Mouse (Mus musculus) left cerebral cortex, postnatal 10 days (tissue): ENCODE data around the gene Gm21188. TPM values are rescaled to one million over a fixed set of nuclear protein-coding genes. Genes with fewer than 3 reads are reported as not detected.
"Not testable (repeated sequence)": the region's sequence is repeated elsewhere in the genome, so short reads cannot be mapped to it uniquely, and the experiment has no call there.

Experiments used
- DNase-seq, 2 experiments: peaks; one replicate each; pipeline ENCODE4 v3.0.0; 2021 to 2022; ENCODE audit warnings: low spot score in 2 of 2, mixed read lengths in 1 of 2; ENCODE audit errors: extremely low spot score in 1 of 2
- intact Hi-C: fragments of 180-260 bp; cut with DNase I; formaldehyde crosslinking; loops from one replicate; pipeline ENCODE4 v1.15.1; 2025
- total RNA-seq, 2 experiments: library from RNA; stranded (reverse); gene quantifications; 2 replicates each; pipeline ENCODE4 v1.2.3; 2021

Gene Gm21188
- not detected for total RNA-seq

- intact Hi-C loops, result not testable (repeated sequence)
Measured at GRCm38 (mm10) chr13:120052085-120052484, at the start of gene Gm21188. Gm21188 (minus strand) TSS chr13:120052194.

DNA sequence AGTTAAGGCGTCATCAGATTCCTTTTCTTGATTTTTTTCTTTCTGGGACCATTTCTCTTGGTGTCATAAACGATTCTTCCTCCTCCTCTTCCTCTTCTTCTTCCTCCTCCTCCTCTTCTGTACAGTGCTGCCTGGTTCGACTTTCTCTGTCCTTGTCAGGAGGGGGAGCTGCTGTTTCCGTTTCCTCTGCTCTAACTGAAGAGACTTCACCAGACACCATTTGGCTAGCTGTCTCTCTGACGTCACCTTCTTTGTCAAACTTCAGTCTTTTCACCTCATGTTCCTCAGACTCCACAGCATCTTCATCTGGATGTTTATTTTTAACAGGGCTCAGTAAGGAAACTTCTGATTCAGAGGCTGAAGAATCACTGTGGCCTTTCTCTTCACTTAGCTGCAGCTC is 47.3 kb upstream of the Gm21188 start:
- DNase-seq, intact Hi-C loops: not testable (repeated sequence)

More at GRCm38 (mm10) chr13:120052085-120052484, at the start of gene Gm21188:
- not testable (repeated sequence) for DNase-seq

DNA sequence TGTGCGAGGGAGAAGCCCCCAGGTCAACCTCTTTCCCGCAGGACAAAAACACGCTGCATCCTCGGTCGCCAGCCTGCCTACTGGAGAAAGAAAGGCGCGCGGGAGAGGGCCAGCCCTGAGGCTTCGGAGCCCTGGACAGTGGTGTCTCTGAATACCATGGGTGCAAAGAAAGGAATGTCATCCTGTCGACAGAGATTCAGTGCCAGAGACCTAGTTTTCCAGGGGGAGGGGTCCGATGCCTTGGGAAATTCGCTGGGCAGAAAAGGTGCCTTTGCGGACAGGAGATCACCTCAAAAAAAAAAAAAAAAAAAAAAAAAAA is 44.9 kb upstream of the Gm21188 start:
- intact Hi-C loops, DNase-seq: not testable (repeated sequence)

- DNase-seq, intact Hi-C loops: not testable (repeated sequence)
Measured at GRCm38 (mm10) chr13:120096241-120096937, 44.4 kb upstream of the Gm21188 start.

- intact Hi-C loops, result not testable (repeated sequence)
Measured at GRCm38 (mm10) chr13:120092950-120093349, 41.0 kb upstream of the Gm21188 start.

DNA sequence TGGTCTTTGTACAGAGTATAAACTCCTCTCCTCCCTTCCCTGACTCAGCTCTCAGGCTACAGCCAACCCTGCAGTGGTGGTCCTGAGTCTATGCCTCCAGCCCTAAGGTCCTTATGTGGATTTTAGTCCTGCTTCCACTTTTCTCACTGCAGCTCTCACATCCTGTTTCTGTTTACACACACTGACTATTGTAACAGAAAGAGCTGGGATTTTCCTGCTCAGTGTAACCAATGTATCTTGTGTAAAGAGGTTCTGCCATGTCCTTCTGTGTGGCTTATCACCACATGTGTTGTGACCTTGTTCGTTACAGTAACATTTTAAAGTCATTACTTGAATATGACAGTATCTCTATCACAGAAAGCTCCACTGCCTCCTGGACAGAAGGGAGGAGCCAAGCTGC is 27.6 kb upstream of the Gm21188 start:
- intact Hi-C loops, DNase-seq: not testable (repeated sequence)

More at GRCm38 (mm10) chr13:120092950-120093349, 41.0 kb upstream of the Gm21188 start:
- DNase-seq, result not testable (repeated sequence)

DNA sequence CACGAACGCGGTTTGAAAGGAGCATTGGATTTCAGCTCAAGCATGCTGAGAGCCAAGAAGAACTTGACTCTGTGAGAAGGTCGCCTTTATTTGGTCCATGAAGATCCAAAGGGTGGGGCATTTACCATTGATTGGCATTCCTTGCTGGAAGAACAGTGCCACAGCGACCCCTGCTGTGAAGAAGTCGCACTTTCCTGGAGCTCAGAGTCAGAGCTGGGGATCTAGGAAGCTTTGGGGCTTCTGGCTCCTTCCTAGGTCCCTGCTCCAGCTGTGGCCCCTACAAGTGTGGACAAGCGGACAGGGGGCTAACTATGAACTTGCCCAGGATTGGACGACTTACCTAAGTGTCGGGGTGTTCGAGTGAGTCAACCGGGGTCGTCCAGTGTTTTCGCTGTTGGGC is 18.9 kb upstream of the Gm21188 start:
- DNase-seq, intact Hi-C loops: not testable (repeated sequence)

DNA sequence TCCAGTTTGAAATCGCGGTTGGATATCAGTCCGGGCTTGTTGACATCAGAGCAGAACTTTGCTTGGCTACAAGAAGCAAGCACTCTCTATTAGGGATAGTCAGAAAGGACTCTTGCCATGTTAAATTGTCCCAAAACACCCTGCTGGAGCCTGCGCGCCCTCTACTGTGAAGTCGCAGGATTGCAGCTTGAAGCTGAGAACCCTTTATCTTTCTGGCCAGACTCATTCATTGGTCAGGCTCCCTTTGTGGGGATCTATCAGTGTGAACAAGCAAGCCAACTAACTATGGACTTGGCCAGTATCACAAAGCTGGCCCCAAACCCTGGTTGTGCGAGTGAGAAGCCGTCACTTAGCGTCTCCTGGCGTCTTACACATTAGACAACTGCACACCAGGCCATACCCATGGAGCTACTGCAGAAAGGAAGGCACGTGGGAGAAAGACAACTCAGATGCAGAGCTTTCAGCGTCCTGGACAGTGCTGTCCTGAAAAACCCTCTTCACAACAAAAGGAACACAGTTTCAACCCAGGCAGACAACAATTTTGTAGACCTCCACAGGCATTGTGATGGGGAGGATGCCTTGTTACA is 18.1 kb upstream of the Gm21188 start:
- intact Hi-C loops, DNase-seq: not testable (repeated sequence)

DNA sequence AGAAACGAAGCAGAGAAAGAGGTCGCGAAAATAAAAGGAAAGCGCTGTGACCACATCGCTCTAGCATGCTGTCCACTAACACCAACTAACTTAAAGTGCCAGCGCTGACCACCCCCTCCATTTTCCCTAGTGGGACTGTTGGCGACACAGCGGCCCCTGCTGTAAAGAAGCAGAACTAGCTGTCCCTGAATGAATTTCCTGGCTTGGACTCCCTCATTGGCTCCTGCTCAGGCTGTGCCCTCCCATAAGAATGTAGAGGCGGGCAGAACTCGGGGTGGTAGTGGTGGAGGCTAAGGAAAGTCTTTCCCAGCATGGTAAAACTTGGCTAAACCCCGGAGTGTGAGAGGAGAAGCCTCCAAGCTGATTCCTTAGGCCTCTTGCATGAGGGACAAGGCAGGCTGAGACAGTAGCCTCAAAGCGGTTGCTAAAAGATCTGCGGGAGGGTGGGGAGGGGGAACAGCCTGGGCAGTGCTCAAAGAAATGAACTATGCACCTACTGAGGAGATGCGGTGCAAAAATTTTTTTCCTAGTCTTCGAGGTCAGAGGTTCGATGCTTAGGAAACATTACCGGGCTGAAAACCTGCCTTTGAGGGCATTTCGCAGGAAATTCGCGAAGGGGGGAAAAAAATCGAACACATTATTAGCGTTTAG is 11.6 kb upstream of the Gm21188 start:
- intact Hi-C loops, DNase-seq: not testable (repeated sequence)

DNA sequence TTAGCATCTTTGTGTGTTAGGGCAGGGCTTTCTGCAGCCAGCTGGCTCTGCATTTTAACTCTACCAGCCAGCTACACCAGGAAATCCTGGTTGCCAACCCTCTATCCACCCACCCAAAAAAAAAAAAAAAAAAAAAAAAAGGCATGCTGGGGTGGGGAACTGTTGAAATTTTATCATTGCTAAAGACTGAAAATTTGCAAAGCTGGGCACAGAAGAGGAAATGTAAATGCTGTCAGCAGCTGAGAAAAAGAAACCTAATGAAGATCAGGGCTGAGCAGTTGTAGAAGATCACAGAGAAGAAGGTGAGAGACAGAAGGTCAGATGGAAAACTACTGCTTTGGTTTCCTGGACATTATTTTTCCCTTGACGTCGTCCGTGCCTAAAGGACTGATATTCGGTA is 10.9 kb upstream of the Gm21188 start:
- DNase-seq, intact Hi-C loops: not testable (repeated sequence)

DNA sequence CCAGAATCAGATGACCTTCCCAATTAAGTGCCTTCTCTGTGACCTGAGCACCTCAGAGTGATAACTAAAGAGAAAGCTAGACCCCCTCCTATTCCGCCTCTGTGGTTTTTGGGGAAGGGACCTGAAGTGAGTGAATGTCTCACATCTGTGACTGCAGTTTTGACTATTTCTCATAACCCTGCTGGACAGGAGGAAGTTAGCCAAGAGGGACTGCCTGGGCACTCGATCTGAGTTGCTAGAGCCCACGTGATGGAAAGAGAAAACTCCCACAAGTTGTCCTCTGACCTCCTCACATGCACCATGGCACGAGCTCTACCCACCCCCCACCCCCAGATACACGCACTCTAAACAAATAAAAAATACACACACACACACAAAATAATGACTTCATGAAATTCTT is 3.4 kb downstream of the Gm21188 start:
- DNase-seq, intact Hi-C loops: not testable (repeated sequence)

DNA sequence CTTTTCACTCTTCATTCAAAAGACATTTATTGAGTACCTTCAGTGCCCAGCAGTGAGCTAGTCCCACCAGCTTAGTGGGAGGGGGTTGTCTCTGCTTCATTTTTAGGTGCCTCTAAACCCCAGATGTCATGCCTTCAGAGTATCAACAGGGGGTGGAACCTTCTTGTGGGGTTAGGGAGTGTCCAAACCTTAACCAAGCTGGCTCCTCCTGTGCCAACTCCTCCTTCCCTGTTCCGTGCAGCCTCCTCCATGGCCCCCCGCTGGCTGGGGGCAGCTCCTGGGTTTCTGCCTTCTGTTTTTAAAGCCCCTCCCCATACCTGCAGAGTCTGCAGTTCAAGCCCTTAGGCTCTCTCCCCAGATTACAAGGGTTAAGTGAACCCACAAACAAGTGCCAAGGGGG is 3.8 kb downstream of the Gm21188 start:
- DNase-seq, intact Hi-C loops: not testable (repeated sequence)

DNA sequence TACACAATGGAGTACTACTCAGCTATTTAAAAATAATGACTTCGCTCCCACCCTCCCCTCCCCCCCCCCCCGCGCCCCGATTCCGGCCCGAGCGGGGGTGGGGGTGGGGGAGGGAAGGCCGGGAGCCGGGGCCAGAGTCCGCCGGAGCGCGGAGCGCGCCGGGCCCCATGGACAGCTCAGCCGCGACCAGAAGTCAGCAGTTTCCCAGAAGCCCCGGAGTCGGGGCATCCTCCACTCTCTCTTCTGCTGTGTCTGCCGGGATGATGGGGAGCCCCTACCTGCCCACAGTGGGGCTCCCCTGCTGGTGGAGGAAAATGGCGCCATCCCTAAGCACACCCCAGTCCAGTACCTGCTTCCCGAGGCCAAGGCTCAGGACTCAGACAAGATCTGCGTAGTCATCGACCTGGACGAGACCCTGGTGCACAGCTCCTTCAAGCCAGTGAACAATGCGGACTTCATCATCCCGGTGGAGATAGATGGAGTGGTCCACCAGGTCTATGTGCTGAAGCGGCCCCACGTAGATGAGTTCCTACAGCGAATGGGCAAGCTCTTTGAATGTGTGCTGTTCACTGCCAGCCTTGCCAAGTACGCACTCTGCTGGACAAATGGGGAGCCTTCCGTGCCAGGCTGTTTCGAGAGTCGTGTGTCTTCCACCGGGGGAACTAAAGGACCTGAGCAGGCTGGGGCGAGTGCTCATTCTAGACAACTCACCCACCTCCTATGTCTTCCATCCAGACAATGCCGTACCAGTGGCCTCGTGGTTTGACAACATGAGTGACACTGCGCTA is 5.4 kb downstream of the Gm21188 start:
- DNase-seq, intact Hi-C loops: not testable (repeated sequence)

DNA sequence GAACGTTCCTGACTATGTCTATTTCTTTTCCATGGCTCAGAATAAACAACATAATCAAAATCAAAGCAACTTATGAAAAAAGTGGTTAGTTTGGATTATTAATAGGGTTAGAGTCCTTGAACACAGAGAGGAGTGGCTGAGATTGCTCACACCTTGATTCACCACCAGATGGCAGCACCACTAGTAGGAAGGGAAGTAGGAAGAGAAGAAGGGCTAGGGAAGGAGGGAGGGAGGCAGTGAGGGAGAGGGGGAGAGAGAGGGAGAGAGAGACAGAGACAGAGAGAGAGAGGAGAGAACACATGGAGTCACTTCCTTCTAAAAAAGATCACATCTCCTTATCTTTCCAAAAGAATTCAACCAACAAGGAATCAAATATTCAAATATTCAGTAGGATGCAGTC is 10.8 kb downstream of the Gm21188 start:
- intact Hi-C loops, result not testable (repeated sequence)
- peak in 1 of 2 experiments; percentile 33 for DNase-seq

- DNase-seq, intact Hi-C loops: not testable (repeated sequence)
Measured at GRCm38 (mm10) chr13:120037881-120038280, 14.1 kb downstream of the Gm21188 start.

DNA sequence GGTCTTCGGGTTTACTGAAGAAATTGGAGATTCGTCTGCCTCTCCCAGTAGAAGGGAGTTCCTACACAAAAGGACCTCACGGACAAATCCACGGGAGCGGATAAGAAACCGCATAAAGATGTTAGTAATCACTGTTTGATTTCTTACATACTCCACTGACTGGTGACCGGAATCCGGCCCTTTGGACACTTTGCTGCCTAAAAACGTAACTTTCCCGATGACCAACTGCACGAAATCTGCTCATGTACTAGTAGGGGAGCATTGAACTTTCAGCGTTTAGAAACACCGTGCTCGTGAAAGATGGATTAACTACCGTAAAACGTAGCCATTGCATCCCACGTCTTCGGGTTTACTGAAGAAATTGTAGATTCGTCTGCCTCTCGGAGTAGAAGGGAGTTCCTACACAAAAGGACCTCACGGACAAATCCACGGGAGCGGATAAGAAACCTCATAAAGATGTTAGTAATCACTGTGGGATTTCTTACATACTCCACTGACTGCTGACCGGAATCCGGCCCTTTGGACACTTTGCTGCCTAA is 15.3 kb downstream of the Gm21188 start:
- DNase-seq, intact Hi-C loops: not testable (repeated sequence)

GRCm38 (mm10) chr13:120035151-120035550 is 16.8 kb downstream of the Gm21188 start:
- intact Hi-C loops, result not testable (repeated sequence)

DNA sequence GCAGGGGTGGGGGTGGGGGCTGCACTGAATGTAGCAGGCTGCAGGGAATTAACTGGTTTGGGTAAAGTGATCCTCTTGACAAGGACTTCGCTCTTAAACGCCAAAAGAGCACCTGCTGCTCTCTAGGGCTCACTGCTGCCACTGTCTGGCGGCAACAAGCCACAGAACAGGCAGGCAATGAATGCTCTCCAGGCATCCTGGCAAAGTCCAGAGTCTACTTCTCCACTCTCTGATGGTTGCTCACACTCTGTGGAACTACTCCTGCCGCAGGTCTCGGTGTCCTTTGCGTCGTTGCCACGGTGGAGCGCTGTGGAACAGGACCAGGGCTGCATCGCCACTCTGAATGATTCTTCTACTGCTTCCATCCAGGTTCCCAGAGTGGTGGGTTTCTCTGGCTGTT is 17.4 kb downstream of the Gm21188 start:
- intact Hi-C loops, DNase-seq: not testable (repeated sequence)

More at GRCm38 (mm10) chr13:120035151-120035550, 16.8 kb downstream of the Gm21188 start:
- DNase-seq, result not testable (repeated sequence)
